ENCODE assay signal across 11 mouse cellular contexts in the genomic region with DNA sequence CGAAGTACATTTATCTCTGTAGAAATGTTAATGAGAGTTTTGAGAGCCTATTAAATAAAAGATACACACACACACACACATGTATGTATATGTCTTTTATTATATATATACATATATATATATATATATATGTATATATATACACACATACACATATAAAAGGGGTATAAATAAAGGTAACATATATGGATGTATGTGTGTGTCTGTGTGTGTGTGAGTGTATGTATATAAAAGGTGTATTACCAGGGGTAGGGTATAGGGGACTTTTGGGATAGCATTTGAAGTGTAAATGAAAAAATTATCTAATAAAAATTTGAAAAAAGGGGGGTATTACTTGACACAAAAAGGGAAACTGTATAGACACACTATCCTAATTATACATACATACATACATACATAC.
A peak's percentile ranks its signal among the peaks of the same experiment; 100 is the strongest.
DNase-seq lines count a peak whose midpoint lies in the region; ATAC-seq and TF ChIP-seq lines count a peak whose summit lies in the region.
"Had no signal": no experiment of that assay in that cellular context is flagged by ENCODE, and none has a peak within 500 bp of the region (broad histone marks: within the 10 kb centered on the region; RNA-seq: fewer than 3 reads in every experiment).

No protein-coding gene starts in this region.

- no peaks in the 10 kb centered on the region for H3K27me3 ChIP-seq in hindbrain, embryonic 11.5 days (ENCODE audit: control insufficient read depth, insufficient read depth, low read length)
- no peaks in the 10 kb centered on the region for H3K27me3 ChIP-seq in hindbrain, postnatal 0 days (ENCODE audit: insufficient read depth, low read length)
- H3K27me3 ChIP-seq in midbrain, embryonic 12.5 days: no peaks in the 10 kb centered on the region
- H3K27me3 ChIP-seq in midbrain, postnatal 0 days (ENCODE audit: insufficient read depth, low read length): no peaks in the 10 kb centered on the region
- no peaks in the 10 kb centered on the region for H3K27me3 ChIP-seq in hindbrain, embryonic 16.5 days (replicated peaks; ENCODE audit: control insufficient read depth, insufficient read depth, low read length)
- H3K27me3 ChIP-seq in neural tube, embryonic 15.5 days (replicated peaks): no peaks in the 10 kb centered on the region
- H3K27me3 ChIP-seq: embryonic facial prominence, embryonic 12.5 days; limb, embryonic 15.5 days had no signal

- no peak overlapping the region for H3K9ac ChIP-seq in hindbrain, embryonic 11.5 days (ENCODE audit: low read depth, low read length)
- no peak overlapping the region for H3K9ac ChIP-seq in hindbrain, postnatal 0 days (replicated peaks; ENCODE audit: low read length)
- H3K9ac ChIP-seq in midbrain, embryonic 12.5 days (replicated peaks): no peak overlapping the region
- no peak overlapping the region for H3K9ac ChIP-seq in midbrain, postnatal 0 days (replicated peaks; ENCODE audit: low read length, poor library complexity, severe bottlenecking)
- H3K9ac ChIP-seq in hindbrain, embryonic 16.5 days (ENCODE audit: low read depth, low read length): no peak overlapping the region
- no peak overlapping the region for H3K9ac ChIP-seq in neural tube, embryonic 15.5 days (replicated peaks)
- H3K9ac ChIP-seq: embryonic facial prominence, embryonic 12.5 days; limb, embryonic 15.5 days; lung, embryonic 14.5 days had no signal

- H3K9me3 ChIP-seq in hindbrain, embryonic 11.5 days (ENCODE audit: control insufficient read depth, low read length): no peaks in the 10 kb centered on the region
- no peaks in the 10 kb centered on the region for H3K9me3 ChIP-seq in hindbrain, postnatal 0 days (ENCODE audit: low read length)
- no peaks in the 10 kb centered on the region for H3K9me3 ChIP-seq in midbrain, embryonic 12.5 days
- H3K9me3 ChIP-seq in midbrain, postnatal 0 days (ENCODE audit: low read length): no peaks in the 10 kb centered on the region
- no peaks in the 10 kb centered on the region for H3K9me3 ChIP-seq in hindbrain, embryonic 16.5 days (ENCODE audit: control insufficient read depth, low read length)
- H3K9me3 ChIP-seq in neural tube, embryonic 15.5 days (replicated peaks): no peaks in the 10 kb centered on the region
- H3K9me3 ChIP-seq: embryonic facial prominence, embryonic 12.5 days; limb, embryonic 15.5 days had no signal

- no peak overlapping the region for H3K27ac ChIP-seq in hindbrain, embryonic 11.5 days (ENCODE audit: low read depth, low read length)
- no peak overlapping the region for H3K27ac ChIP-seq in hindbrain, postnatal 0 days
- H3K27ac ChIP-seq in midbrain, embryonic 12.5 days (replicated peaks): no peak overlapping the region
- no peak overlapping the region for H3K27ac ChIP-seq in midbrain, postnatal 0 days (ENCODE audit: low read depth, low read length)
- H3K27ac ChIP-seq in hindbrain, embryonic 16.5 days (ENCODE audit: low read depth, low read length): no peak overlapping the region
- H3K27ac ChIP-seq in neural tube, embryonic 15.5 days (replicated peaks): no peak overlapping the region; the same call in 1 of the 2 replicates
- H3K27ac ChIP-seq: embryonic facial prominence, embryonic 12.5 days; limb, embryonic 15.5 days had no signal

- H3K4me1 ChIP-seq in hindbrain, embryonic 11.5 days (replicated peaks; ENCODE audit: control insufficient read depth, insufficient read depth, low read length): no peaks in the 10 kb centered on the region
- no peaks in the 10 kb centered on the region for H3K4me1 ChIP-seq in hindbrain, postnatal 0 days (ENCODE audit: insufficient read depth, low read length)
- H3K4me1 ChIP-seq in midbrain, embryonic 12.5 days: peaks cover 12% of the 10 kb centered on the region
- peaks cover 4% of the 10 kb centered on the region; the same call in 1 of the 2 replicates for H3K4me1 ChIP-seq in midbrain, postnatal 0 days (ENCODE audit: insufficient read depth, low read length)
- H3K4me1 ChIP-seq in hindbrain, embryonic 16.5 days (ENCODE audit: control insufficient read depth, insufficient read depth, low read depth, low read length): peaks cover 9% of the 10 kb centered on the region
- peaks cover 14% of the 10 kb centered on the region for H3K4me1 ChIP-seq in neural tube, embryonic 15.5 days
- H3K4me1 ChIP-seq: embryonic facial prominence, embryonic 12.5 days; limb, embryonic 15.5 days had no signal

- no peak for TF ChIP-seq CTCF in hindbrain, postnatal 0 days (IDR thresholded peaks at IDR 0.05; ENCODE audit: low read depth)
- TF ChIP-seq CTCF in midbrain, postnatal 0 days (IDR thresholded peaks at IDR 0.05): no peak

- DNase-seq in hindbrain, embryonic 11.5 days (ENCODE audit: low spot score): no peak
- no peak for DNase-seq in hindbrain, postnatal 0 days (ENCODE audit: low spot score)
- DNase-seq in midbrain, postnatal 0 days (ENCODE audit: low spot score): no peak
- DNase-seq in cerebellum, adult 18-20 months: no peak
- no peak for DNase-seq in ovary, postnatal 10 days (ENCODE audit: low spot score)

- peak; percentile 55 for ATAC-seq in hindbrain, embryonic 11.5 days (ENCODE audit: low FRiP score)
- no peak for ATAC-seq in hindbrain, postnatal 0 days
- peak; percentile 31 for ATAC-seq in midbrain, embryonic 12.5 days (ENCODE audit: low FRiP score, low read depth)
- ATAC-seq in midbrain, postnatal 0 days (ENCODE audit: low FRiP score): no peak
- ATAC-seq in hindbrain, embryonic 16.5 days: peak; percentile 27; the same call in 1 of the 2 replicates
- peak; percentile 13; the same call in 1 of the 2 replicates for ATAC-seq in neural tube, embryonic 15.5 days (ENCODE audit: low FRiP score)

- no peaks in the 10 kb centered on the region for H3K36me3 ChIP-seq in hindbrain, embryonic 11.5 days (ENCODE audit: control insufficient read depth, insufficient read depth, low read length)
- peaks cover 20% of the 10 kb centered on the region for H3K36me3 ChIP-seq in hindbrain, postnatal 0 days (ENCODE audit: insufficient read depth, low read length)
- H3K36me3 ChIP-seq in midbrain, embryonic 12.5 days: peaks cover 29% of the 10 kb centered on the region
- H3K36me3 ChIP-seq in midbrain, postnatal 0 days (ENCODE audit: insufficient read depth, low read length): peaks cover 17% of the 10 kb centered on the region
- H3K36me3 ChIP-seq in hindbrain, embryonic 16.5 days (ENCODE audit: control insufficient read depth, insufficient read depth, low read length): peaks cover 20% of the 10 kb centered on the region
- H3K36me3 ChIP-seq in neural tube, embryonic 15.5 days: peaks cover 32% of the 10 kb centered on the region

- 84% methylated on average over 1 of the region's 1 CpGs for WGBS in hindbrain, embryonic 11.5 days
- 53% methylated on average over 1 of the region's 1 CpGs for WGBS in hindbrain, postnatal 0 days
- WGBS in midbrain, embryonic 12.5 days: 82% methylated on average over 1 of the region's 1 CpGs
- WGBS in midbrain, postnatal 0 days: 45% methylated on average over 1 of the region's 1 CpGs
- 69% methylated on average over 1 of the region's 1 CpGs for WGBS in hindbrain, embryonic 16.5 days
- WGBS in neural tube, embryonic 15.5 days: 74% methylated on average over 1 of the region's 1 CpGs

- no peak overlapping the region for H3K4me2 ChIP-seq in hindbrain, embryonic 11.5 days (replicated peaks; ENCODE audit: low read depth, low read length)
- no peak overlapping the region for H3K4me2 ChIP-seq in hindbrain, postnatal 0 days (ENCODE audit: low read depth, low read length)
- H3K4me2 ChIP-seq in midbrain, embryonic 12.5 days (replicated peaks): no peak overlapping the region
- no peak overlapping the region for H3K4me2 ChIP-seq in midbrain, postnatal 0 days (ENCODE audit: low read depth, low read length, poor library complexity, severe bottlenecking)
- H3K4me2 ChIP-seq in hindbrain, embryonic 16.5 days (ENCODE audit: low read length): no peak overlapping the region
- no peak overlapping the region for H3K4me2 ChIP-seq in neural tube, embryonic 15.5 days

- no peak overlapping the region for H3K4me3 ChIP-seq in hindbrain, embryonic 11.5 days (ENCODE audit: low read depth, low read length)
- no peak overlapping the region for H3K4me3 ChIP-seq in hindbrain, postnatal 0 days (ENCODE audit: low read length)
- no peak overlapping the region for H3K4me3 ChIP-seq in midbrain, embryonic 12.5 days
- no peak overlapping the region for H3K4me3 ChIP-seq in midbrain, postnatal 0 days (ENCODE audit: low read depth, low read length)
- H3K4me3 ChIP-seq in hindbrain, embryonic 16.5 days (ENCODE audit: low read length): no peak overlapping the region
- no peak overlapping the region for H3K4me3 ChIP-seq in neural tube, embryonic 15.5 days (replicated peaks)
- H3K4me3 ChIP-seq: embryonic facial prominence, embryonic 12.5 days had no signal

Comparison
In these comparisons a context has a peak if more than half of its experiments do, and no peak if none do; other contexts are left out.
1. ATAC-seq: peak in hindbrain, embryonic 11.5 days (single experiment), midbrain, embryonic 12.5 days (single experiment), hindbrain, embryonic 16.5 days (single experiment) and neural tube, embryonic 15.5 days (single experiment); none in hindbrain, postnatal 0 days (single experiment) and midbrain, postnatal 0 days (single experiment).